Mouse (Mus musculus) liver, embryonic 11.5 days (tissue): Measurements from ENCODE around the gene Acadl. TPM values are rescaled to one million over a fixed set of nuclear protein-coding genes. Genes with fewer than 3 reads are reported as not detected.
A peak's percentile ranks its signal among the peaks of the same experiment; 100 is the strongest.

Experiments
- ATAC-seq: fragments of 200-750 bp; cut with Nextera tagmentation; replicated peaks from 2 replicates; pipeline ENCODE4 v1.8.0; 2017; ENCODE audit warnings: moderate number of reproducible peaks, mild to moderate bottlenecking, moderate TSS enrichment, moderate library complexity; ENCODE audit not compliant: low FRiP score
- DNase-seq: peaks from one replicate; pipeline ENCODE4 v3.0.0-alpha.2; 2017; ENCODE audit warnings: low spot score
- H3K27ac ChIP-seq: fragments of 300-500 bp; sonication (generic); 2 replicates; pipeline ENCODE4 v1.5.1; 2014; ENCODE audit warnings: mild to moderate bottlenecking, low read depth, low read length, control low read depth
- H3K27me3 ChIP-seq: fragments of 300-500 bp; sonication (generic); replicated peaks from 2 replicates; pipeline ENCODE4 v1.6.1; 2014; ENCODE audit warnings: low read length, mixed read lengths; ENCODE audit not compliant: control insufficient read depth, insufficient read depth
- H3K36me3 ChIP-seq: fragments of 300-500 bp; sonication (generic); 2 replicates; pipeline ENCODE4 v1.6.1; 2014; ENCODE audit warnings: mild to moderate bottlenecking, low read length, moderate library complexity, mixed read lengths; ENCODE audit not compliant: control insufficient read depth, insufficient read depth
- H3K4me1 ChIP-seq: fragments of 300-500 bp; sonication (generic); replicated peaks from 2 replicates; pipeline ENCODE4 v1.6.1; 2014; ENCODE audit warnings: low read length, mixed read lengths; ENCODE audit not compliant: control insufficient read depth, insufficient read depth
- H3K4me2 ChIP-seq: fragments of 300-500 bp; sonication (generic); 2 replicates; pipeline ENCODE4 v1.6.1; 2014; ENCODE audit warnings: mild to moderate bottlenecking, control low read depth, moderate library complexity
- H3K4me3 ChIP-seq: fragments of 300-500 bp; sonication (generic); 2 replicates; pipeline ENCODE4 v1.5.1; 2014; ENCODE audit warnings: low read depth, low read length, control low read depth
- H3K9ac ChIP-seq: fragments of 300-500 bp; sonication (generic); 2 replicates; pipeline ENCODE4 v1.6.1; 2014; ENCODE audit warnings: low read depth, low read length, control low read depth
- H3K9me3 ChIP-seq: fragments of 300-500 bp; sonication (generic); 2 replicates; pipeline ENCODE4 v1.6.1; 2016; ENCODE audit warnings: low read length, inconsistent platforms, mixed read lengths; ENCODE audit not compliant: control insufficient read depth
- WGBS: fragments of 180-500 bp; shearing (Covaris S2); extraction: QIAGEN DNeasy Blood & Tissue Kit; methylation state at CpG from one replicate; pipeline ENCODE4 v1.1.7; 2014; 5-methylcytosine and 5-hydroxymethylcytosine counted together
- polyA plus RNA-seq: library from polyadenylated mRNA; unstranded; fragments of >200 nt; fragmentation: Nextera tagmentation; extraction: Ambion mirVana; gene quantifications from 2 replicates; pipeline ENCODE4 v1.2.1, GENCODE M21; 2014

Acadl gene
- polyA plus RNA-seq: 105 and 107 TPM in 2 replicates

GRCm38 (mm10) chr1:66862712-66863511 is at the start of gene Acadl:
Gene Acadl (minus strand): TSS chr1:66863277.
- H3K27ac ChIP-seq: peak within 1 kb of the TSS; percentile 75
- no peaks in the 10 kb centered on the region for H3K27me3 ChIP-seq
- peaks cover 5% of the 10 kb centered on the region; the same call in 1 of the 2 replicates for H3K36me3 ChIP-seq
- under 1% methylated on average over 69 of the region's 85 CpGs for WGBS
- DNase-seq (peak; percentile 84), ATAC-seq (peak; percentile 97)
- H3K4me1 ChIP-seq: no peaks in the 10 kb centered on the region; the same call in 1 of the 2 replicates
- peak within 1 kb of the TSS; percentile 62 for H3K4me2 ChIP-seq
- H3K9ac ChIP-seq: peak within 1 kb of the TSS; percentile 79
- H3K9me3 ChIP-seq: no peaks in the 10 kb centered on the region
- peak within 1 kb of the TSS; percentile 75 for H3K4me3 ChIP-seq

GRCm38 (mm10) chr1:66912305-66912704 is 49.2 kb upstream of the Acadl start:
- Histone ChIP-seq H3K27me3 (no peaks in the 10 kb centered on the region), H3K9me3 (no peaks in the 10 kb centered on the region), H3K4me2 (no peak overlapping the region), H3K4me3 (no peak overlapping the region), H3K27ac (no peak overlapping the region), H3K36me3 (no peaks in the 10 kb centered on the region), H3K9ac (no peak overlapping the region), H3K4me1 (no peaks in the 10 kb centered on the region)
- WGBS: 68% methylated on average over 1 of the region's 1 CpGs
- DNase-seq (no peak), ATAC-seq (no peak)

GRCm38 (mm10) chr1:66902566-66902965 is 39.5 kb upstream of the Acadl start:
- no peak for DNase-seq
- WGBS: 79% methylated on average over 3 of the region's 3 CpGs
- no peak overlapping the region for H3K4me3 ChIP-seq

GRCm38 (mm10) chr1:66900946-66901345 is 37.9 kb upstream of the Acadl start:
- Histone ChIP-seq H3K27me3 (no peaks in the 10 kb centered on the region), H3K9me3 (no peaks in the 10 kb centered on the region), H3K27ac (no peak overlapping the region), H3K36me3 (no peaks in the 10 kb centered on the region), H3K9ac (no peak overlapping the region), H3K4me1 (no peaks in the 10 kb centered on the region; the same call in 1 of the 2 replicates), H3K4me2 (no peak overlapping the region), H3K4me3 (no peak overlapping the region)
- 87% methylated on average over 4 of the region's 4 CpGs for WGBS
- DNase-seq (no peak), ATAC-seq (peak; percentile 47)

More at GRCm38 (mm10) chr1:66902566-66902965, 39.5 kb upstream of the Acadl start:
- Histone ChIP-seq H3K9me3 (no peaks in the 10 kb centered on the region), H3K27ac (no peak overlapping the region), H3K9ac (no peak overlapping the region), H3K4me1 (no peaks in the 10 kb centered on the region; the same call in 1 of the 2 replicates), H3K27me3 (no peaks in the 10 kb centered on the region), H3K4me2 (no peak overlapping the region), H3K36me3 (no peaks in the 10 kb centered on the region)
- ATAC-seq: no peak

GRCm38 (mm10) chr1:66898261-66898660 is 35.2 kb upstream of the Acadl start:
- H3K4me3 ChIP-seq: no peak overlapping the region
- H3K4me1 ChIP-seq: no peaks in the 10 kb centered on the region; the same call in 1 of the 2 replicates
- H3K36me3 ChIP-seq: no peaks in the 10 kb centered on the region
- no peak overlapping the region for H3K4me2 ChIP-seq
- no peaks in the 10 kb centered on the region for H3K9me3 ChIP-seq
- H3K27ac ChIP-seq: no peak overlapping the region
- no peak for ATAC-seq
- no peak overlapping the region for H3K9ac ChIP-seq
- DNase-seq: no peak
- WGBS: 69% methylated on average over 7 of the region's 7 CpGs
- H3K27me3 ChIP-seq: no peaks in the 10 kb centered on the region

GRCm38 (mm10) chr1:66896556-66896955 is 33.5 kb upstream of the Acadl start:
- no peaks in the 10 kb centered on the region for H3K9me3 ChIP-seq
- no peak overlapping the region for H3K9ac ChIP-seq
- no peaks in the 10 kb centered on the region for H3K36me3 ChIP-seq
- no peaks in the 10 kb centered on the region for H3K27me3 ChIP-seq
- H3K4me2 ChIP-seq: no peak overlapping the region
- no peak overlapping the region for H3K27ac ChIP-seq
- DNase-seq (no peak), ATAC-seq (no peak)
- 58% methylated on average over 5 of the region's 5 CpGs for WGBS
- H3K4me1 ChIP-seq: no peaks in the 10 kb centered on the region; the same call in 1 of the 2 replicates
- H3K4me3 ChIP-seq: no peak overlapping the region

GRCm38 (mm10) chr1:66896125-66896524 is 33.0 kb upstream of the Acadl start:
- H3K4me3 ChIP-seq: no peak overlapping the region
- ATAC-seq (0 out of 2 replicates have a peak, but pooled peaks have one; percentile 34), DNase-seq (no peak)
- H3K9me3 ChIP-seq: no peaks in the 10 kb centered on the region
- H3K4me2 ChIP-seq: no peak overlapping the region
- WGBS: 47% methylated on average over 5 of the region's 5 CpGs
- no peaks in the 10 kb centered on the region for H3K27me3 ChIP-seq
- no peak overlapping the region for H3K9ac ChIP-seq
- no peak overlapping the region for H3K27ac ChIP-seq
- H3K36me3 ChIP-seq: no peaks in the 10 kb centered on the region
- H3K4me1 ChIP-seq: no peaks in the 10 kb centered on the region; the same call in 1 of the 2 replicates

- Histone ChIP-seq H3K36me3 (no peaks in the 10 kb centered on the region), H3K4me1 (no peaks in the 10 kb centered on the region; the same call in 1 of the 2 replicates), H3K4me3 (no peak overlapping the region), H3K9ac (no peak overlapping the region), H3K4me2 (no peak overlapping the region), H3K27ac (no peak overlapping the region), H3K9me3 (no peaks in the 10 kb centered on the region), H3K27me3 (no peaks in the 10 kb centered on the region)
- peak; percentile 57 for ATAC-seq
- no peak for DNase-seq
These were observed 32.7 kb upstream of the Acadl start for GRCm38 (mm10) chr1:66895837-66896118.
